Mouse (Mus musculus) stomach, embryonic 16.5 days (tissue): ENCODE measurements around the gene Polm. TPM values are rescaled to one million over a fixed set of nuclear protein-coding genes. Genes with fewer than 3 reads are reported as not detected.

Source experiments
- ATAC-seq: fragments of 200-750 bp; cut with Nextera tagmentation; 2 replicates; pipeline ENCODE4 v1.8.0; 2017; ENCODE audit warnings: moderate number of reproducible peaks, moderate TSS enrichment; ENCODE audit not compliant: insufficient read depth, low FRiP score
- H3K27ac ChIP-seq: fragments of 300-500 bp; sonication (generic); 2 replicates; pipeline ENCODE4 v1.5.1; 2014; ENCODE audit warnings: low read length
- H3K27me3 ChIP-seq: fragments of 300-500 bp; sonication (generic); 2 replicates; pipeline ENCODE4 v1.6.1; 2014; ENCODE audit warnings: low read length, control low read depth, mixed read lengths; ENCODE audit not compliant: control insufficient read depth, insufficient read depth
- H3K36me3 ChIP-seq: fragments of 300-500 bp; sonication (generic); 2 replicates; pipeline ENCODE4 v1.6.1; 2014; ENCODE audit warnings: low read length; ENCODE audit not compliant: control insufficient read depth, insufficient read depth
- H3K4me1 ChIP-seq: fragments of 300-500 bp; sonication (generic); 2 replicates; pipeline ENCODE4 v1.6.1; 2014; ENCODE audit warnings: low read length, control low read depth, mixed read lengths; ENCODE audit not compliant: control insufficient read depth, insufficient read depth
- H3K4me2 ChIP-seq: fragments of 300-500 bp; sonication (generic); 2 replicates; pipeline ENCODE4 v1.6.1; 2014; ENCODE audit warnings: low read depth, low read length, mixed read lengths
- H3K4me3 ChIP-seq: fragments of 300-500 bp; sonication (generic); replicated peaks from 2 replicates; pipeline ENCODE4 v1.5.1; 2014; ENCODE audit warnings: mild to moderate bottlenecking, low read length
- H3K9ac ChIP-seq: fragments of 300-500 bp; sonication (generic); 2 replicates; pipeline ENCODE4 v1.6.1; 2014; ENCODE audit warnings: low read length
- H3K9me3 ChIP-seq: fragments of 300-500 bp; sonication (generic); replicated peaks from 2 replicates; pipeline ENCODE4 v1.6.1; 2016; ENCODE audit warnings: low read length, control low read depth; ENCODE audit not compliant: control insufficient read depth
- WGBS: fragments of 180-500 bp; shearing (Covaris S2); extraction: QIAGEN DNeasy Blood & Tissue Kit; methylation state at CpG from one replicate; pipeline ENCODE4 v1.1.7; 2014; 5-methylcytosine and 5-hydroxymethylcytosine counted together
- polyA plus RNA-seq: library from polyadenylated mRNA; unstranded; fragments of >200 nt; fragmentation: Nextera tagmentation; extraction: Ambion mirVana; gene quantifications from 2 replicates; pipeline ENCODE4 v1.2.1, GENCODE M21; 2015

Gene Polm
- polyA plus RNA-seq, 1 experiment from 2014 or later: 10.1 TPM

- Histone ChIP-seq H3K4me1 (no peaks in the 10 kb centered on the region), H3K9ac (no peak overlapping the region), H3K27ac (no peak overlapping the region), H3K4me2 (no peak overlapping the region), H3K9me3 (no peaks in the 10 kb centered on the region), H3K27me3 (no peaks in the 10 kb centered on the region), H3K36me3 (no peaks in the 10 kb centered on the region), H3K4me3 (no peak overlapping the region)
- peak; percentile 71 for ATAC-seq
- 54% methylated on average over 8 of the region's 8 CpGs for WGBS
Observed at GRCm38 (mm10) chr11:5782199-5782944, 55.4 kb downstream of the Polm start.

DNA sequence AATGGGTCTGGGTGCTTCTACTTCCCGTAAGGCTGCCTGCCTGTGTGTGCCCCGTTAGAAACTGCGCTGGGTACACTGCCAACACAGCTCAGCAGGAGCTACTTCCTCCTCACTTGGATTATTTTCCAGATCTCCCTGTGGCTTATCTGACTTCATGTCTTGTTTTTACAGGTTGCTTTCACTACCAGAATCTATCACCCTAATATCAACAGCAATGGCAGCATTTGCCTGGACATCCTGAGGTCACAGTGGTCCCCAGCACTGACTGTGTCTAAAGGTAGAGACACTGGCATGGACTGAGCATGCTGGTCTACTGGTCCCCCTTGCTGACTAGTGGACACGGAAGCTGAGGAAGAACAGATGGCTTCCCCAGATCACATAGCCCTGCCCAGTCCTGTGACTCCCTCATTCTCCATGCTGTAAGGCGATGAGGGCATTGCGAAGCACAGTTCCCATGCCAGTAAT is 57.7 kb downstream of the Polm start:
- Histone ChIP-seq H3K4me2 (no peak overlapping the region), H3K4me1 (no peaks in the 10 kb centered on the region), H3K27ac (no peak overlapping the region), H3K4me3 (no peak overlapping the region), H3K9ac (no peak overlapping the region), H3K27me3 (no peaks in the 10 kb centered on the region), H3K36me3 (no peaks in the 10 kb centered on the region), H3K9me3 (no peaks in the 10 kb centered on the region)
- 92% methylated on average over 6 of the region's 6 CpGs for WGBS
- ATAC-seq: no peak

DNA sequence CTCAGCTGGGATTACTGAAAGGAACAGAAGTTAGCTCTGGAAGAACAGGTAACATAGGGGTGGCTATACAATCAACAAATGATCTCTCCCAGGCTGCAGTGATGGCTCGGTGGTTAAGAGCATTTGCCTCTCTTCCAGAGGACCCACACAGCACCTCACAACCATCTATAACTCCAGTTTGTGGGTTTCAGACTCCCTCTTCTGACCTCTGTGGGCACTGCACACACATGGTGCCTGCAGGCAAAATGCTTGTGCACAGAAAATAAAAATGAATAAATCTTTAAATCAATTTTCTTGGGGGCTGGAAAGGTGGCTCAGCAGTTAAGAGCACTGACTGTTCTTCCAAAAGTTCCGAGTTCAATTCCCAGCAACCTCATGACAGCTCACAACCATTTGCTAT is 59.3 kb downstream of the Polm start:
- no peak overlapping the region for H3K27ac ChIP-seq
- H3K9ac ChIP-seq: no peak overlapping the region
- no peaks in the 10 kb centered on the region for H3K9me3 ChIP-seq
- no peaks in the 10 kb centered on the region for H3K4me1 ChIP-seq
- no peak overlapping the region for H3K4me2 ChIP-seq
- H3K27me3 ChIP-seq: no peaks in the 10 kb centered on the region
- no peaks in the 10 kb centered on the region for H3K36me3 ChIP-seq
- no peak for ATAC-seq
- H3K4me3 ChIP-seq: no peak overlapping the region
- 65% methylated on average over 2 of the region's 2 CpGs for WGBS

Other genes starting within 250 kb of the Polm start
- gene Mrps24, start 122.3 kb downstream of the Polm start, polyA plus RNA-seq: 191 and 192 TPM in 2 replicates
- 24.9 and 25.3 TPM in 2 replicates for gene Urgcp, start 75.6 kb downstream of the Polm start, polyA plus RNA-seq
- gene Dbnl, start 49.5 kb downstream of the Polm start, polyA plus RNA-seq: 113 and 124 TPM in 2 replicates
- gene Pgam2, start 34.3 kb downstream of the Polm start, polyA plus RNA-seq: 5.4 and 78.0 TPM in 2 replicates
- gene Aebp1, start 23.9 kb upstream of the Polm start, polyA plus RNA-seq: 50.6 and 56.1 TPM in 2 replicates
- 112 and 116 TPM in 2 replicates for gene Pold2, start 40.3 kb upstream of the Polm start, polyA plus RNA-seq
- 32.4 and 43.0 TPM in 2 replicates for gene Myl7, start 60.8 kb upstream of the Polm start, polyA plus RNA-seq
- 3.5 and 3.6 TPM in 2 replicates for gene Gck, start 112.1 kb upstream of the Polm start, polyA plus RNA-seq
- 56.2 and 58.1 TPM in 2 replicates for gene Ykt6, start 117.7 kb upstream of the Polm start, polyA plus RNA-seq
- 4.5 and 6.0 TPM in 2 replicates for gene Camk2b, start 228.3 kb upstream of the Polm start, polyA plus RNA-seq